Mouse (Mus musculus) G1E (cell line): ENCODE measurements around the gene Klk8.

Experiments used
- CTCF ChIP-seq: IDR thresholded peaks from 2 replicates; pipeline ENCODE4 v1.5.1; 2012; ENCODE audit warnings: low read depth, low read length, inconsistent platforms, mixed read lengths
- GATA1 ChIP-seq: IDR thresholded peaks from 2 replicates; pipeline ENCODE4 v1.6.1; 2012; ENCODE audit warnings: borderline replicate concordance, low read length, inconsistent platforms, mixed read lengths
- GATA2 ChIP-seq: IDR thresholded peaks from 2 replicates; pipeline ENCODE4 v1.6.1; 2012; ENCODE audit warnings: low read depth, low read length, inconsistent platforms, borderline replicate concordance
- POLR2AphosphoS5 ChIP-seq: IDR thresholded peaks from 2 replicates; pipeline ENCODE4 v1.6.1; 2012; ENCODE audit warnings: low read depth, low read length, inconsistent platforms; ENCODE audit not compliant: insufficient replicate concordance
- TAL1 ChIP-seq: conservative IDR thresholded peaks from 2 replicates; pipeline ENCODE4 v1.6.1; 2012; ENCODE audit warnings: low read depth, low read length, inconsistent platforms, mixed read lengths

DNA sequence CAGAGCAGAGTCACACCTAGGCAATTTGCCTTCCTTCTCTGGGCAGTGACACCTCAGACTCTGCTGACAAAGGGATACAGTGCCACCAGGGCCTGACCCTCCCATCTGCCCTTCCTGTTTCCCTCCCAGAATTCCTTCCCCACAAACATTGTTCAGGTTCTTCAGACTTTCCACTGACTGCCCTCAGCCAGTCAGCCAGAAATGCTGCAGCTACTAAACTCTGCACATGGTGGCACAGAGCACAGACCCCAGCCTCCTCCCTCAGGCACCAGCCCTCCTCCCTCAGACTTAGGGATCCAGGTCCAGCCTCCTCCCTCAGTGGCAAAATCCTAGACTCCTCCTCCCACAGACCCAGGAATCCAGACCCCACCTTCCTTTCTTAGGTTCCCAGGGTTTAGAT lies 19.4 kb downstream of the Klk8 start:
- TF ChIP-seq CTCF, result no peak
- TF ChIP-seq POLR2AphosphoS5, result no peak
- TF ChIP-seq GATA2, result no peak
- no peak for TF ChIP-seq GATA1
- no peak for TF ChIP-seq TAL1
